Mouse (Mus musculus) urinary bladder, postnatal 25 days (tissue): ENCODE results near the gene Rpl36al.
A peak's percentile ranks its signal among the peaks of the same experiment; 100 is the strongest.

ENCODE experiments used
- DNase-seq: peaks from one replicate; pipeline ENCODE4 v3.0.0; 2022; ENCODE audit warnings: low spot score

Gene Rpl36al

DNA sequence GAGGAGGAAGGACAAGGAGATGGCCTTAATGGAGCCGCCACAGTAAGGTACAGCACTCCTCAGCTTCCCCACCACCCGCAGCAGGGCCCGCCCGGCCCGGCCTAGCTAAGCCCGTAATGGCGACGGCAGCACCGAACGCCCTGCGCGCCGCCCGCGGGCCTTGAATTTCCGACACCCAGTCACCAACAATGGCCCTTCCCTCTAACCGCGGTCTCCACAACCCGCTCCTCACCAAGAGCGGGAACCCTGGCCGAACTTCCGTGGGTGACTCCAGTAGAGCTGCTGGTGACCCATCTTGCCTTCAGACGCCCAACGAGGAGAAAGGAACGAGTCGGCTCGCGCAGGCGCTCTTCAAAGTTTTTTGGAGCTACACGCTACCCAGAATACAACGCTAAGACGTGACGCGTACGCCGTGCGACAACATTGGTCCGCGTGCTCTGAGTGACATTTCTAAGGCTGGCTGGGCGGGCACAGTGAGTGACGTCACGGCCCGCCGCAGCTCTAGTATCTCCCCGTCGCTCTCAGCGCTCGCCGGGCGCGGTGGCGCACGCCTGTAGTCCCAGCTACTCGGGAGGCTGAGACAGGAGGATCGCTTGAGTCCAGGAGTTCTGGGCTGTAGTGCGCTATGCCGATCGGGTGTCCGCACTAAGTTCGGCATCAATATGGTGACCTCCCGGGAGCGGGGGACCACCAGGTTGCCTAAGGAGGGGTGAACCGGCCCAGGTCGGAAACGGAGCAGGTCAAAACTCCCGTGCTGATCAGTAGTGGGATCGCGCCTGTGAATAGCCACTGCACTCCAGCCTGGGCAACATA is 24.9 kb downstream of the Rpl36al start, which contains the start of gene Rps29:
Gene Rps29 (minus strand): TSS at position 422 of the 813 bp plus-strand sequence.
- DNase-seq: peak; percentile 91

DNA sequence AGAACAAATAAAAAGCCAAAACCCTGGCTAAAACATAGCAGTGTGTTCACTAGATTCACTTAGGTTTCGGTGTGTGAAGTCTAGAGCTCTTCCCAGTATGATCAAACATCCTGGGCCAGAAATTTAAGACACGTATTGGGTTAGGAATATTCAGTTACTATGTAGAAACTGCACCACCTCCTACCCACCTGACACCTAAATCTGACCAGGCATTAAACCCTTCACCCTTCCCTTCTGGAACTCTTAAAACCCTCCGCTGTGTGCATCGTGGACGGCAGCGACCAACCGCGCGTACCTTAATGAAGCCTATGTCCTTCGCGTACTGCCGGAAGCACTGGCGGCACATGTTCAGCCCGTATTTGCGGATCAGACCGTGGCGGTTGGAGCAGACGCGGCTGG is 25.5 kb downstream of the Rpl36al start:
- DNase-seq: no peak

DNA sequence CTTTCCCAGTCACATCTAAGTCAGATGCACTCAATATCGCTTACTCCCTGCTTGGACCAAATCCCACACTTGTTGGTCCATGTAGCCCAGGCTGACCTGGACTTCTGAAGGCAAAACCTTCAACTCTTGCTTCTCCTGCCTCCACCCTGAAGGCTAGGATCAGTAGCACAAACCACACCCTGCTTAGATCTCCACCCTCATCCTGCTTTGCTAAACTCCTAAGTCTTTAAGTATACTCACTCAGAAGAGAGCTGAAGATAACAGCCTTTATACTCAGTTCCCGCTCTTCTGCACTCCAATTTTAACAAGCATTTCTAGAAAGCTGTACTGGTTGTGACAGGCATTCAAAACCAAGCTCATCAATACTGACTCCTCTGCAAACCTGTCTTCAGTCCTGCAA is 26.8 kb downstream of the Rpl36al start:
- no peak for DNase-seq

DNA sequence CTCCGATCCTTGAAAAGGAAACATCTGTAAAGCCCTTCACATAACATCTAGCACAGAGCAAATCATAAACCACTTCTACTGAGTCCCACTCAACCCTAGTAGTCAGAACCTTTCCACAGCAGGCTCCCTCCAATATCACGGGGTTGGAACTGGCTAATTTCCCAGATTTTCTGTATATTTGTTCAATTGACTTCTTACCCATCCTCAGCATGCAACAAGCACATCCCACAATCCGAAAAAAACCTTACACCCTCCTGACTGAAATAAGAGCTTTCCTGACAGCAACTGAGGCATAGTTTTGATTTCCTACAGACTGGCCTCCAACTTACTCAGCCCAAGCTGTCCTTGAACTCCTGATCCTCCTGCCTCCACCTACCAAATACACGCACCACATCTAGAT is 27.4 kb downstream of the Rpl36al start:
- DNase-seq: no peak

DNA sequence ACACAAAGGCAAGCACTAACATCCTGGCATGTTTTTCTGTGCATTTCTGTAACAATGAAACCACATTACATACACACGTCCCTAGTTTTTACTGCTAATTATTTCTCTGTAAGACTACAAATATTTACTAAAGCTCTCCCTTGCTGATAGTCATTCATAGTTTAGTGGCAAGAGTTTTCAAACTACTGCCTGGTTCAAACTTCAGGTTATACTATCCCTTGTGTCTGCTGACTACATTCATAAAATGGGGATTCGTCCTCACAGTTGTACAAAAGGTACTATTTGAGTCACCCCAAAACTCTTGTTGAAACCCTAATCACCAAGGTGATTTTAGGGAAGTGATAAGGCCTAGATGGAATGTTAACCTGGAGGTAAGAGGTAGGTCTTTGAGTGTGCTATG is 28.0 kb downstream of the Rpl36al start:
- no peak for DNase-seq

DNA sequence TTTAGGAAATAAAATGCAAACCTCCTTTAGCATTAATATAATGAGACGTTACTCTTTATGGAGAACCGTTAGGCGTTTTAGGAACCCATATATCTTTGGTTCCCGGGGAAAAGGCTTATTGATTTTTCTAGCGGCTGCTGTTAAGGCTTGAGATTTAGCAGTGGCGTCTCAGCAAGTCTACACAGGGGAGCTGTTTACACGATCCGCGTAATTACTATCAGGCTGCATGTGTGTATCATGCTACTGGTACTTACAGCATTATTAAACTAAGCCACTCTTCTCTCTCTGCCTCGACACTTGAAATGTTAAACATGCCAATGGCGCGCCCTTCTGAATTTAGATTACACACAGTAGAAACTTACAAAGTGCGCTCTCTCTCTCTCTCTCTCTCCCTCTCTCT is 33.8 kb downstream of the Rpl36al start:
- DNase-seq: no peak

DNA sequence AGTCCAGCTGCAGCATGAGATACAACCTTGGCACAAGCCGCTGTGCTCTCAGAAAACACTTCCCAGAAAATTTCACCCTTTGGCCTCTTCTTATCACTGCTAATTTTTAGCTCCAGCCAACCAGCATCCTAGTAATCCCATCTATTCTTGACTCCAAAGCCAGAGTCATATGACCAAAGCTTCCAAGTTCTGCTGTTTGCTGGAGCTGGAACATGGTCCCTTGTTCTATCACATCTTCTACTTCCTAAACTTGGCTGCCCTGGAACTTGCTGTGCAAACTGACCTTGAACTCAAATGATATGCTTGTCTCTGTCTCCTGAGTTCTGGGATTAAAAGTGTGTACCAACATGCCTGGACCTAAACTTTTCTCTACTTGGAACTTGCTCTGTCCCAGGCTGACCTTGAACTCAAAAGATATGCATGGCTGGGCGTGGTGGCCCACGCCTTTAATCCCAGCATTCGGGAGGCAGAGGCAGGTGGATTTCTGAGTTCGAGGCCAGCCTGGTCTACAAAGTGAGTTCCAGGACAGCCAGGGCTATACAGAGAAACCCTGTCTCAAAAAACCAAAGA is 36.6 kb downstream of the Rpl36al start:
- no peak for DNase-seq

DNA sequence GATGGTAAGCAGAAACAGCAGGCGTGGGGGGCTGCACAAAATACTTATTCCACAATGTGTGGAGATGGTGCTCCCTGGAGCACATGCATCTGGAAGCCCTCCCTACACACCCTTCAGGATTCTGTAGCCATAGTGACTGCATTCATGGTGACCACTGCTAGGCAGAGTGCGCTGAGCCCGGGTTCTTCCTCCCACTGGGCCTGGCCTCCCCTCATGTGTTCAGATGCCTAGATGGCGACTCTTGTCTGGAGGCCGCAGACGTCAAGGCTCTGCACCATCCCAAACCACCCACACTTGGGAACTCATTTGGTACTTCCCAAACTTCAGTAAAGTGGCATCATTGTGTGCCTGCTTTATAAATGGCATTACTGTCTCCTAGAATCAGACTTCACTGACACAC is 40.4 kb downstream of the Rpl36al start:
- no peak for DNase-seq

DNA sequence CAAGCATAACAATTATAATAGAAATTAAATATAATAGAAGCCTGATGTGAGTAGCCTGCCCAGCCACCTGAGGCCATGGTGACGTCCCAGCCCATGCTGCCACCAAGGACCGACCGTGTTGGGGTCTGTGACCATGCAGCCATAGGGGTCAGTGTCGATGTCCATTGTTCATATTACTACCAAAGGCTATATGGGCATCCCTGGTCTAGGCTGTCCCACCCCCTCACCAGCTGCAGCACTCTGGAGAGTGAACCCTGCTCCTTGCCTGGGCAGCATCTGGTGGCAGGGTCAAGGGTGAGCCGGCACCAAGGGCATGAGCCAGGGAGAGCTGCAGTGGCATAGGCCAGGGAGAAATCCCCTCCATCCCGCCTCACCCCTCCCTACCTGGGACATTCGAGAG is 44.0 kb downstream of the Rpl36al start:
- DNase-seq: no peak

DNA sequence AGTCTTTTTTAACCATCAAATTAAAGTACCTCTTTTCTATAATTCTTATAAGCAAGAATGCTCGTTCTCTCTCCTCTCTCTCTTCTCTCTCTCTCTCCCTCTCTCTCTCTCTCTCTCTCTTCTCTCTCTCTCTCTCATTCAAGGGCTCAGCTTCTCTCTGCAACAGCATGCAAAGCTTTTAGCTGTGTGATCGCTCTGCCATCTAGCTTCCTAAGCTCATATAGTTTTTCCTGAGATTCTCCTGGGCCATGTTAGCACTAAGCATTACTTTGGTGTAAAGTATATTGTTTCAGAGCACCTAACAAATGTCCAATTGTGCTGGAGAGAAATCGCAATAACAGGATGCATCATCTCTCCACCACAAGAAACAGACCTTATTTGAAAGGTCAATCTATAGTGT is 44.7 kb downstream of the Rpl36al start:
- no peak for DNase-seq
